Mouse (Mus musculus): ENCODE results near the gene Map6. TPM values are rescaled to one million over a fixed set of nuclear protein-coding genes. Genes with fewer than 3 reads are reported as not detected.

Map6 gene
- polyA plus RNA-seq, 1 experiment from 2014 or later = 3.5 TPM

DNA sequence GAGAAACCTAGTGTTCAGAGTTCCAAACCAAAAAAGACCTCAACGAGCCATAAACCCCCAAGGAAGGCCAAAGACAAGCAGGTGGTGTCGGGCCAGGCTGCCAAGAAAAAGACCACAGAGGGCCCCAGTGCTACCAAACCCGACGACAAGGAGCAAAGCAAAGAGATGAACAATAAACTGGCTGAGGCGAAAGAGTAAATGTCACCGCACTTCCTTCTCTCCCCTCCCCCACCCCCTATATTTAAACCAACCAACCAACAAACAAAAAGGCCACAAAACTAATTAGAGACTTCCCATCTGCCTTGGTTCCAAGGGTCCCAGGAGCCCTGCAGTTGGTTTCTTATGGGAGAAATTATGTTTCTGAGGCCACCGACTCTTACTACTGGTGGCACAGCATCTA, 50.2 kb downstream of the Map6 start:
- Histone ChIP-seq H3K36me3 (ENCODE audit: control insufficient read depth, insufficient read depth, low read length) (no peaks in the 10 kb centered on the region), H3K4me3 (ENCODE audit: low read length) (no peak overlapping the region), H3K4me1 (ENCODE audit: control insufficient read depth, insufficient read depth, low read length) (peaks cover 17% of the 10 kb centered on the region; the same call in 1 of the 2 replicates), H3K27me3 (replicated peaks; ENCODE audit: control insufficient read depth, insufficient read depth, low read length) (no peaks in the 10 kb centered on the region), H3K9ac (ENCODE audit: low read depth, low read length) (no peak overlapping the region), H3K4me2 (ENCODE audit: low read depth, low read length) (no peak overlapping the region), H3K9me3 (ENCODE audit: control insufficient read depth, low read length) (no peaks in the 10 kb centered on the region), H3K27ac (ENCODE audit: low read length) (no peak overlapping the region)
- ATAC-seq = no peak
- WGBS = 60% methylated on average over 7 of the region's 7 CpGs

- peaks cover 12% of the 10 kb centered on the region; the same call in 1 of the 2 replicates for H3K4me1 ChIP-seq (ENCODE audit: control insufficient read depth, insufficient read depth, low read length)
- H3K27me3 ChIP-seq (replicated peaks; ENCODE audit: control insufficient read depth, insufficient read depth, low read length) = no peaks in the 10 kb centered on the region; the same call in 1 of the 2 replicates
- no peak overlapping the region for H3K9ac ChIP-seq (ENCODE audit: low read depth, low read length)
- no peaks in the 10 kb centered on the region for H3K36me3 ChIP-seq (ENCODE audit: control insufficient read depth, insufficient read depth, low read length)
- no peaks in the 10 kb centered on the region for H3K9me3 ChIP-seq (ENCODE audit: control insufficient read depth, low read length)
- WGBS = 36% methylated on average over 14 of the region's 14 CpGs
- no peak overlapping the region for H3K27ac ChIP-seq (ENCODE audit: low read length)
- H3K4me2 ChIP-seq (ENCODE audit: low read depth, low read length) = no peak overlapping the region
- ATAC-seq = no peak
- H3K4me3 ChIP-seq (ENCODE audit: low read length) = no peak overlapping the region
These were observed 53.3 kb downstream of the Map6 start for GRCm38 (mm10) chr7:99320524-99320923.

- H3K36me3 ChIP-seq (ENCODE audit: control insufficient read depth, insufficient read depth, low read length) = no peaks in the 10 kb centered on the region
- H3K9me3 ChIP-seq (ENCODE audit: control insufficient read depth, low read length) = no peaks in the 10 kb centered on the region
- no peak for ATAC-seq
- H3K4me1 ChIP-seq (ENCODE audit: control insufficient read depth, insufficient read depth, low read length) = peaks cover 12% of the 10 kb centered on the region; the same call in 1 of the 2 replicates
- H3K4me3 ChIP-seq (ENCODE audit: low read length) = no peak overlapping the region
- WGBS = 86% methylated on average over 6 of the region's 6 CpGs
- no peak overlapping the region for H3K4me2 ChIP-seq (ENCODE audit: low read depth, low read length)
- no peak overlapping the region for H3K27ac ChIP-seq (ENCODE audit: low read length)
- no peak overlapping the region for H3K9ac ChIP-seq (ENCODE audit: low read depth, low read length)
- no peaks in the 10 kb centered on the region; the same call in 1 of the 2 replicates for H3K27me3 ChIP-seq (replicated peaks; ENCODE audit: control insufficient read depth, insufficient read depth, low read length)
These were observed 55.6 kb downstream of the Map6 start for GRCm38 (mm10) chr7:99322691-99323320.

DNA sequence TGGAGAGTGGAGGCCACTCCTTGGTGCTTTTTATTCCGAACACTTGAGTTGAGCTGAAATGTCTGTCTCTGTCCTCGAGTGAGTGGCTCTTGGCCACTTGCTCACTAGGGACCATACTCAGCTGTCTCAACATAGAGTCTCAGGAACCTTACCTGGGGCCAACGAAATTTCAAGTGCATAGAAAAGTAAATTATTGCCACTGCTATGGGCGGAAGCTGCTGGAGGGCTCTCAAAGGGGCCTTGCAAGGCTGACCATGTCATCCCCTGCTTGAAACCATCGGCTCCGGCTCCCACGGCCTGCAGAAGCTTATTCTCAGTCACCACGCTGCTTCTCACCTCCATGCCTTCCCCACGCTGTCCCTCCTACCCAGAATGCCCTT, 56.1 kb downstream of the Map6 start:
- peaks cover 12% of the 10 kb centered on the region; the same call in 1 of the 2 replicates for H3K4me1 ChIP-seq (ENCODE audit: control insufficient read depth, insufficient read depth, low read length)
- no peak overlapping the region for H3K27ac ChIP-seq (ENCODE audit: low read length)
- no peak for ATAC-seq
- no peaks in the 10 kb centered on the region for H3K36me3 ChIP-seq (ENCODE audit: control insufficient read depth, insufficient read depth, low read length)
- 84% methylated on average over 9 of the region's 9 CpGs for WGBS
- H3K9ac ChIP-seq (ENCODE audit: low read depth, low read length) = no peak overlapping the region
- no peak overlapping the region for H3K4me2 ChIP-seq (ENCODE audit: low read depth, low read length)
- H3K27me3 ChIP-seq (replicated peaks; ENCODE audit: control insufficient read depth, insufficient read depth, low read length) = no peaks in the 10 kb centered on the region; the same call in 1 of the 2 replicates
- no peaks in the 10 kb centered on the region for H3K9me3 ChIP-seq (ENCODE audit: control insufficient read depth, low read length)
- H3K4me3 ChIP-seq (ENCODE audit: low read length) = no peak overlapping the region

GRCm38 (mm10) chr7:99324810-99325209, 57.6 kb downstream of the Map6 start:
- ATAC-seq = no peak
- WGBS = 16% methylated on average over 10 of the region's 10 CpGs
- Histone ChIP-seq H3K4me3 (ENCODE audit: low read length) (no peak overlapping the region), H3K9ac (ENCODE audit: low read depth, low read length) (no peak overlapping the region), H3K27me3 (replicated peaks; ENCODE audit: control insufficient read depth, insufficient read depth, low read length) (no peaks in the 10 kb centered on the region; the same call in 1 of the 2 replicates), H3K27ac (ENCODE audit: low read length) (no peak overlapping the region), H3K4me2 (ENCODE audit: low read depth, low read length) (no peak overlapping the region), H3K4me1 (ENCODE audit: control insufficient read depth, insufficient read depth, low read length) (peaks cover 8% of the 10 kb centered on the region; the same call in 1 of the 2 replicates), H3K9me3 (ENCODE audit: control insufficient read depth, low read length) (no peaks in the 10 kb centered on the region), H3K36me3 (ENCODE audit: control insufficient read depth, insufficient read depth, low read length) (no peaks in the 10 kb centered on the region)

DNA sequence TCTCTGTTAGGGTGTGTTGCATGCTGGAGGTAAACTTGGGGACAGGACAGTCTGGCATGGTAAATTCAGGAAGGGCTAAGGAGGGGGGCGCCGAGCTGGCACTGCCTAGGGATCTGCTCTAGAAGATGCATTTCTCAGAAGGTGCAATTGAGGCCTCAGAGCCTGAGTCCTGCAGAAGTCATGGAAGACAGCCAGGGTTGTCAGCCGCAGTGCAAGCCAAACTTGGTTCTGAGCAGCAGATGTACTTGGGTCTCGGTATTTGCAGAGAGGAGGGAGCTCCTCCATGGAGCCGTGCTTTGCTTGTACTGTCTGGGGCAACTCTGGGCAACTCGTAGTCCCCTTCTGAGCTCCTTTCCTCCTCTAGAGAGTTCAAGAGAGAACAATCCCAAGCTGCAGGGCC, 58.9 kb downstream of the Map6 start:
- Histone ChIP-seq H3K9ac (ENCODE audit: low read depth, low read length) (no peak overlapping the region), H3K27ac (ENCODE audit: low read length) (no peak overlapping the region), H3K27me3 (replicated peaks; ENCODE audit: control insufficient read depth, insufficient read depth, low read length) (no peaks in the 10 kb centered on the region; the same call in 1 of the 2 replicates), H3K4me2 (ENCODE audit: low read depth, low read length) (no peak overlapping the region), H3K4me3 (ENCODE audit: low read length) (no peak overlapping the region), H3K4me1 (ENCODE audit: control insufficient read depth, insufficient read depth, low read length) (no peaks in the 10 kb centered on the region), H3K36me3 (ENCODE audit: control insufficient read depth, insufficient read depth, low read length) (no peaks in the 10 kb centered on the region), H3K9me3 (ENCODE audit: control insufficient read depth, low read length) (no peaks in the 10 kb centered on the region)
- no peak for ATAC-seq
- whole genome bisulfite sequencing = 66% methylated on average over 6 of the region's 6 CpGs

GRCm38 (mm10) chr7:99328847-99329246, 61.6 kb downstream of the Map6 start:
- WGBS = 63% methylated on average over 4 of the region's 4 CpGs
- no peaks in the 10 kb centered on the region for H3K4me1 ChIP-seq (ENCODE audit: control insufficient read depth, insufficient read depth, low read length)
- H3K36me3 ChIP-seq (ENCODE audit: control insufficient read depth, insufficient read depth, low read length) = no peaks in the 10 kb centered on the region
- no peaks in the 10 kb centered on the region for H3K27me3 ChIP-seq (replicated peaks; ENCODE audit: control insufficient read depth, insufficient read depth, low read length)
- no peak overlapping the region for H3K4me3 ChIP-seq (ENCODE audit: low read length)
- no peaks in the 10 kb centered on the region for H3K9me3 ChIP-seq (ENCODE audit: control insufficient read depth, low read length)
- no peak overlapping the region for H3K4me2 ChIP-seq (ENCODE audit: low read depth, low read length)
- H3K9ac ChIP-seq (ENCODE audit: low read depth, low read length) = no peak overlapping the region
- ATAC-seq = no peak
- no peak overlapping the region for H3K27ac ChIP-seq (ENCODE audit: low read length)

DNA sequence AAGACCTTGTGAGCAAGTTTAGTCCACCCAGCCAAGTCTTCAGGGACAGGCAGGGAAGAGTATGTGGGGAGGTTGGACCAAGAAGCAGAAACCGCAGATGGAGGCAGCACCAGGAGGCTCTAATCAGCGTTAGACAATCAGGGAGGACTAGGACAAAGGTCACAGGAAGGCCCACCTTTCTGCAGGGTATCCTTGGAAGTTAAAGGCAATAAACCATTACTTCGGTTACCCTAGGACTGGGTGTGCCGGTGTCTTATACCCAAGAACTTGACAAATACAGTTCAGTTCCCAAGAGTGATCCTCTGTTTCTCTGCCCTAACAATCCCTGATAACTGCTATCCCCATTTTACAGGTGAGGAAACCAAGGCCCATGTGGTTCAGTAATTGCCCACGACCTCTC, 62.8 kb downstream of the Map6 start:
- no peak overlapping the region for H3K27ac ChIP-seq (ENCODE audit: low read length)
- H3K4me1 ChIP-seq (ENCODE audit: control insufficient read depth, insufficient read depth, low read length) = no peaks in the 10 kb centered on the region
- no peak overlapping the region for H3K4me2 ChIP-seq (ENCODE audit: low read depth, low read length)
- no peaks in the 10 kb centered on the region for H3K9me3 ChIP-seq (ENCODE audit: control insufficient read depth, low read length)
- WGBS = 66% methylated on average over 5 of the region's 5 CpGs
- no peak overlapping the region for H3K4me3 ChIP-seq (ENCODE audit: low read length)
- H3K36me3 ChIP-seq (ENCODE audit: control insufficient read depth, insufficient read depth, low read length) = no peaks in the 10 kb centered on the region
- no peaks in the 10 kb centered on the region for H3K27me3 ChIP-seq (replicated peaks; ENCODE audit: control insufficient read depth, insufficient read depth, low read length)
- ATAC-seq = peak; percentile 64; the same call in 1 of the 2 replicates
- H3K9ac ChIP-seq (ENCODE audit: low read depth, low read length) = no peak overlapping the region

GRCm38 (mm10) chr7:99332774-99333480, 65.7 kb downstream of the Map6 start:
- 45% methylated on average over 12 of the region's 12 CpGs for WGBS
- H3K4me1 ChIP-seq (ENCODE audit: control insufficient read depth, insufficient read depth, low read length) = no peaks in the 10 kb centered on the region
- H3K27me3 ChIP-seq (replicated peaks; ENCODE audit: control insufficient read depth, insufficient read depth, low read length) = no peaks in the 10 kb centered on the region
- H3K36me3 ChIP-seq (ENCODE audit: control insufficient read depth, insufficient read depth, low read length) = no peaks in the 10 kb centered on the region
- no peak overlapping the region for H3K27ac ChIP-seq (ENCODE audit: low read length)
- H3K4me3 ChIP-seq (ENCODE audit: low read length) = no peak overlapping the region
- peak; percentile 80 for ATAC-seq
- H3K9ac ChIP-seq (ENCODE audit: low read depth, low read length) = no peak overlapping the region
- no peak overlapping the region for H3K4me2 ChIP-seq (ENCODE audit: low read depth, low read length)
- no peaks in the 10 kb centered on the region for H3K9me3 ChIP-seq (ENCODE audit: control insufficient read depth, low read length)
